Mouse (Mus musculus) cortical plate, adult 2 months (tissue): ENCODE data around the gene Tiparp.

Source experiments
- CTCF ChIP-seq: fragments of 200-500 bp; IDR thresholded peaks from 2 replicates; pipeline ENCODE4 v1.5.1; 2011; ENCODE audit warnings: mild to moderate bottlenecking, control low read depth, low read length; ENCODE audit not compliant: insufficient read depth; ENCODE audit errors: extremely low read depth
- POLR2A ChIP-seq: fragments of 200-500 bp; IDR thresholded peaks from 2 replicates; pipeline ENCODE4 v1.6.1; 2011; ENCODE audit warnings: mild to moderate bottlenecking, low read length, control low read depth; ENCODE audit not compliant: insufficient read depth; ENCODE audit errors: extremely low read depth

DNA sequence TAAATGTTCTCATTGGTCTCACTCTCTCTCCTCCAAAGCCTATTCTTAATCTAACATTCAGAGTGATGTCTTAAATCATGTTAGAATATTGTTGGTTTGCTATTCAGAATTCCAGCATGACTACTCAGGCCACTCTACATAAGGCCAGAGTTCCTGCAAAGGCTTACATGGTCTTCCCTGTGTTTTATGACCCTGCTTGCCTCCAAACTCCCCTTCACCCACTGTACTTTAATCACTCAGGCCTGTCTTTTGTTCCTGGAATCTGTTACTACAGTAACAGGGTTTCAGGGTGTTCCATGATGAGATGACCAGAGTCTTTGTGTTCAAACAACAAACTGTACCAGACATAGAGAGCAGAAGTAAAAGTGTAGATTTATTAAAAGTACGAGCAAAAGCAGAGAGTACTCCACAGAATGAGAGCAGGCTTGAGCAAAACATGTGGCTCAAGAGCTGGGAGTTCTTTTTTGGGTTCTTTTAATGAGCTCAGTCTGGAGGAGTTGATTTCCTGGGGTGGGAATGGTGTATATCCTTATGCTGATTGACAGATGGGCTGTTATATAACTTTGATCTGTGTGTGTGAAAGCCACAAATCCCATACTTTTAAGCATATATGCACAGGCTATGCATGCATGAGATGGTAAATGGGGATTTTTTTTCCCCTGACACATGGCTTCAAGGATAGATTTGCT lies 39.5 kb upstream of the Tiparp start:
- TF ChIP-seq CTCF (no peak), POLR2A (no peak)
